Mouse (Mus musculus) liver, embryonic 14.5 days (tissue): ENCODE measurements at regions not wholly inside any gene's neighbourhood (a gene's known extent, or its start where the extent isn't known, plus 50 kb on each side); places are given as distances from the start of the nearest gene placed in this dataset.

Source experiments
- CTCF ChIP-seq: IDR thresholded peaks from 2 replicates; pipeline ENCODE4 v1.5.1; 2016; ENCODE audit warnings: antibody characterized with exemption, low read depth, control low read depth
- EP300 ChIP-seq: IDR thresholded peaks from 2 replicates; pipeline ENCODE4 v1.6.1; 2016; ENCODE audit warnings: antibody characterized with exemption, low read depth

GRCm38 (mm10) chr9:48059549-48060165, 102.2 kb upstream of the Nxpe4 start:
- TF ChIP-seq CTCF (no peak), EP300 (no peak)
